Mouse (Mus musculus): ENCODE results near the gene Krt33a.

Krt33a gene

GRCm38 (mm10) chr11:99986180-99986647 lies 29.8 kb downstream of the Krt33a start, which contains the start of gene Krtap16-1:
Gene Krtap16-1 (minus strand): TSS chr11:99986597.
- no peak for DNase-seq (ENCODE audit: low spot score in 2 of 2)

DNA sequence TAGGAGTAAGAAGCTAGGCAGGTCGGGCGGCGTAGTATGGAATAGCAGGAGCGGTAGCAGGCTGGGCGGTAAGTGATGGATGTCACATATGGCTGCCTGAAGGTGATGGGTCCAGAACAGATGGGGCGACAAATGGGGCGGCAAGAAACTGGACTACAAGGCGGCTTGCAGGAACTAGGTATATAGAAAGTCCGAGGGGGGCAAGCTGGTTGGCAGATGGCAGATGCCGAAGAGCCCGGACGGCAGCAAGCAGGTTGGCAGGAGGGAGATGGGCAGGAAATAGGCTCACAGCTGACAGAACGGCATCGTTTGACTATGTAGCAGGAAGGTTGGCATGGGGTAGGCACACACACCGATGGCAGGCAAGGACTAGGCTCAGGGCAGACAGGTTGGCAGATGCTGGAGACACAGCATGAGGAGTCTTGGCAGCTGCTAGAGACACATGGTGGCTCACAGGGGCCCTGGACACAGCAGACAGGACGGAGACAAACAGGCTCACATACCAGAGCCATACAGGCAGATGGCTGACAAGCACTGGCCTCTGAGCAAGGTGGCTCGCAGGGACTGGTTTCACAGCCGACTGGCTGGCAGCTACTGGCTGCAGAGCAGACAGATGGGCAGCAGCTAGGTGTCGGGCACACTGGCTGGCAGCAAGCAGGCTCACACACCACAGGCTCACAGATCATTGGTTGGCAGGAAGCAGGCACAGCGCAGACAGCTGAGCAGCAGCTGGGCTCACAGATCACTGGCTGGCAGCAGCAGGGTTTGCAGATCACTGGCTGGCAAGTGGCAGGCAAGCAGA lies 30.5 kb downstream of the Krt33a start:
- peak; percentile 55 to 58 for DNase-seq (ENCODE audit: low spot score in 2 of 2)

DNA sequence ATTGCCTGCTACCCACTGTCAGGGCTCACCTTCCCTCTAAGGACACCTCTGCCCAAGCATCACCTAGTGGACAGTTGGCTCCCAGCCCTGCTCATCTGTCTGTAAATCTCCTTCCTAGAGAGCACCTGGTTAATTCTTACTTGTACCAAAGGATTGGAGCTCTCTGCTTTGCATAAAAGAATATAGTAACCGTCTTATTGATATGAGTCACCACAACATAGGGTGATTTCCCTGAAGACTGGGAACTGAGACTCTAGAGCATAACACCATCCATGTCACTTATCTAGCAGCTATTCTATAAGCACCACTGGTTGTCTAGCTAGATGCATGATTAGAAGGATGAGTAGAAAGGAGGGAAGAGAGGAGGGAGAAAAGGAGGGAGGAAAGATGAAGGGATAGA lies 32.6 kb downstream of the Krt33a start:
- DNase-seq (ENCODE audit: low spot score in 2 of 2) = no peak

- DNase-seq (ENCODE audit: low spot score in 2 of 2) = no peak
Measured at GRCm38 (mm10) chr11:99982731-99983130, 33.3 kb downstream of the Krt33a start.

GRCm38 (mm10) chr11:99978953-99979352 lies 37.1 kb downstream of the Krt33a start, which contains the start of gene Krtap29-1:
Gene Krtap29-1 (minus strand): TSS chr11:99979053.
- DNase-seq (ENCODE audit: low spot score in 2 of 2) = no peak

GRCm38 (mm10) chr11:99965961-99966360 lies 50.1 kb downstream of the Krt33a start:
- no peak for DNase-seq (ENCODE audit: low spot score in 2 of 2)

DNA sequence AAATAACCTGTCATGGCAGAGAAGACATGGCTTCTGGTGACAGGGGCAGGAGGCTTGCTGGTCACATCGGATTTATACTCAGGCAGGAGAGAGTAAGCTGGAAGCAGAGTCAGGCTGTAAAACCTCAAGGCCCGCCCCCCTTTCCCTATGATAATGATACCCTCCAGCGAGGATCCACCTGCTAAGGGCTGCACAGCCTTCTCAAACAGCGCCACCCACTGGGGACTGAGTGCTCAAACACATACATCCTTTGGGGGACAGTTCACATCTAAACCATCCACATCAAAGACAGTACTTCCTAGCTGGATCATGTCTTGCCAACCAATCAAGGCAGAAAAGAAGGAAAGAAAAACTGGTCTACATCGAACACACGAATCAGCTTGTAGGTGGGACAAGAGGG lies 51.8 kb downstream of the Krt33a start:
- no peak for DNase-seq (ENCODE audit: low spot score in 2 of 2)

All from right cerebral cortex, postnatal 36 days (tissue).